Mouse (Mus musculus) embryonic facial prominence, embryonic 12.5 days (tissue): ENCODE data around the gene Armh3. TPM values are rescaled to one million over a fixed set of nuclear protein-coding genes. Genes with fewer than 3 reads are reported as not detected.
A peak's percentile ranks its signal among the peaks of the same experiment; 100 is the strongest.

Experiments
- ATAC-seq: fragments of 200-750 bp; cut with Nextera tagmentation; 2 replicates; pipeline ENCODE4 v1.8.0; 2017; ENCODE audit not compliant: insufficient number of reproducible peaks, insufficient read depth, low FRiP score, low TSS enrichment
- H3K27ac ChIP-seq: fragments of 300-500 bp; sonication (generic); 2 replicates; pipeline ENCODE4 v1.5.1; 2016; ENCODE audit warnings: mild to moderate bottlenecking
- H3K27me3 ChIP-seq: fragments of 300-500 bp; sonication (generic); 2 replicates; pipeline ENCODE4 v1.6.1; 2016; ENCODE audit warnings: mild to moderate bottlenecking, moderate library complexity
- H3K36me3 ChIP-seq: fragments of 300-500 bp; sonication (generic); 2 replicates; pipeline ENCODE4 v1.6.1; 2016; ENCODE audit warnings: mild to moderate bottlenecking
- H3K4me1 ChIP-seq: fragments of 300-500 bp; sonication (generic); 2 replicates; pipeline ENCODE4 v1.6.1; 2016
- H3K4me2 ChIP-seq: fragments of 300-500 bp; sonication (generic); replicated peaks from 2 replicates; pipeline ENCODE4 v1.6.1; 2016; ENCODE audit warnings: mild to moderate bottlenecking, moderate library complexity
- H3K4me3 ChIP-seq: fragments of 300-500 bp; sonication (generic); 2 replicates; pipeline ENCODE4 v1.5.1; 2016; ENCODE audit warnings: mild to moderate bottlenecking
- H3K9ac ChIP-seq: fragments of 300-500 bp; sonication (generic); 2 replicates; pipeline ENCODE4 v1.6.1; 2016; ENCODE audit warnings: mild to moderate bottlenecking, moderate library complexity
- H3K9me3 ChIP-seq: fragments of 300-500 bp; sonication (generic); 2 replicates; pipeline ENCODE4 v1.6.1; 2016; ENCODE audit warnings: mild to moderate bottlenecking, moderate library complexity
- WGBS: fragments of 180-500 bp; shearing (Covaris S2); methylation state at CpG from one replicate; pipeline ENCODE4 v1.1.7; 2016; 5-methylcytosine and 5-hydroxymethylcytosine counted together
- polyA plus RNA-seq: library from polyadenylated mRNA; unstranded; fragments of >200 nt; fragmentation: Nextera tagmentation; extraction: Ambion mirVana; gene quantifications from 2 replicates; pipeline ENCODE4 v1.2.1, GENCODE M21; 2016

Gene Armh3
- polyA plus RNA-seq, 1 experiment from 2014 or later, result 20.0 TPM

GRCm38 (mm10) chr19:45830679-45831078 is 167.6 kb downstream of the Armh3 start:
- no peaks in the 10 kb centered on the region for H3K27me3 ChIP-seq
- H3K4me2 ChIP-seq, result no peak overlapping the region
- WGBS, result 53% methylated on average over 2 of the region's 2 CpGs
- H3K36me3 ChIP-seq, result 0 out of 2 replicates have a peak, but pooled peaks cover 6% of the 10 kb centered on the region
- ATAC-seq, result no peak
- no peaks in the 10 kb centered on the region for H3K9me3 ChIP-seq
- no peak overlapping the region for H3K4me3 ChIP-seq
- peaks cover 4% of the 10 kb centered on the region; the same call in 1 of the 2 replicates for H3K4me1 ChIP-seq
- H3K9ac ChIP-seq, result no peak overlapping the region
- no peak overlapping the region for H3K27ac ChIP-seq

- H3K27ac ChIP-seq, result no peak overlapping the region
- ATAC-seq, result no peak
- no peaks in the 10 kb centered on the region for H3K9me3 ChIP-seq
- no peaks in the 10 kb centered on the region for H3K27me3 ChIP-seq
- H3K9ac ChIP-seq, result no peak overlapping the region
- 0 out of 2 replicates have a peak, but pooled peaks cover 6% of the 10 kb centered on the region for H3K36me3 ChIP-seq
- no peak overlapping the region for H3K4me3 ChIP-seq
- 96% methylated on average over 3 of the region's 3 CpGs for WGBS
- peaks cover 4% of the 10 kb centered on the region; the same call in 1 of the 2 replicates for H3K4me1 ChIP-seq
- H3K4me2 ChIP-seq, result no peak overlapping the region
These were observed 170.6 kb downstream of the Armh3 start for GRCm38 (mm10) chr19:45827736-45828135.

- 82% methylated on average over 5 of the region's 5 CpGs for WGBS
- H3K4me1 ChIP-seq, result peaks cover 4% of the 10 kb centered on the region; the same call in 1 of the 2 replicates
- H3K4me2 ChIP-seq, result no peak overlapping the region
- H3K9ac ChIP-seq, result no peak overlapping the region
- ATAC-seq, result no peak
- no peak overlapping the region for H3K4me3 ChIP-seq
- H3K27ac ChIP-seq, result no peak overlapping the region
- H3K27me3 ChIP-seq, result no peaks in the 10 kb centered on the region
- no peaks in the 10 kb centered on the region for H3K9me3 ChIP-seq
- 0 out of 2 replicates have a peak, but pooled peaks cover 6% of the 10 kb centered on the region for H3K36me3 ChIP-seq
These were observed 171.2 kb downstream of the Armh3 start for GRCm38 (mm10) chr19:45827125-45827524.

- H3K9ac ChIP-seq, result no peak overlapping the region
- H3K4me2 ChIP-seq, result no peak overlapping the region
- no peak for ATAC-seq
- 79% methylated on average over 3 of the region's 3 CpGs for WGBS
- H3K4me3 ChIP-seq, result no peak overlapping the region
- H3K9me3 ChIP-seq, result no peaks in the 10 kb centered on the region
- no peak overlapping the region for H3K27ac ChIP-seq
- 0 out of 2 replicates have a peak, but pooled peaks cover 6% of the 10 kb centered on the region for H3K36me3 ChIP-seq
- H3K4me1 ChIP-seq, result no peaks in the 10 kb centered on the region
- no peaks in the 10 kb centered on the region for H3K27me3 ChIP-seq
These were observed 172.1 kb downstream of the Armh3 start for GRCm38 (mm10) chr19:45826146-45826545.

- Histone ChIP-seq H3K4me3 (no peak overlapping the region), H3K9me3 (no peaks in the 10 kb centered on the region), H3K4me1 (peaks cover 6% of the 10 kb centered on the region), H3K36me3 (peaks cover 4% of the 10 kb centered on the region), H3K27me3 (peaks cover 7% of the 10 kb centered on the region), H3K27ac (no peak overlapping the region), H3K9ac (no peak overlapping the region), H3K4me2 (no peak overlapping the region)
- 71% methylated on average over 5 of the region's 5 CpGs for WGBS
- ATAC-seq, result no peak
These were observed 176.5 kb downstream of the Armh3 start for GRCm38 (mm10) chr19:45821832-45822231.

- Histone ChIP-seq H3K9me3 (no peaks in the 10 kb centered on the region), H3K4me2 (no peak overlapping the region), H3K9ac (no peak overlapping the region), H3K4me3 (no peak overlapping the region), H3K27ac (no peak overlapping the region), H3K4me1 (peaks cover 30% of the 10 kb centered on the region), H3K36me3 (peaks cover 4% of the 10 kb centered on the region), H3K27me3 (peaks cover 31% of the 10 kb centered on the region)
- no peak for ATAC-seq
- WGBS, result 68% methylated on average over 11 of the region's 11 CpGs
These were observed 180.3 kb downstream of the Armh3 start for GRCm38 (mm10) chr19:45817816-45818490.

GRCm38 (mm10) chr19:45816727-45817126 is 181.6 kb downstream of the Armh3 start:
- Histone ChIP-seq H3K9ac (peak overlapping the region; percentile 45; the same call in 1 of the 2 replicates), H3K4me3 (no peak overlapping the region), H3K36me3 (peaks cover 4% of the 10 kb centered on the region), H3K4me1 (peaks cover 38% of the 10 kb centered on the region), H3K9me3 (no peaks in the 10 kb centered on the region), H3K27ac (no peak overlapping the region; the same call in 1 of the 2 replicates), H3K4me2 (peak overlapping the region; percentile 88), H3K27me3 (peaks cover 38% of the 10 kb centered on the region)
- 17% methylated on average over 8 of the region's 8 CpGs for WGBS
- ATAC-seq, result no peak

GRCm38 (mm10) chr19:45815831-45816405 is 182.4 kb downstream of the Armh3 start, which contains the start of gene Kcnip2:
TSS of gene Kcnip2 (minus strand) at chr19:45816061.
- Histone ChIP-seq H3K9me3 (no peaks in the 10 kb centered on the region), H3K4me3 (peak within 1 kb of the TSS; percentile 37), H3K4me2 (peak within 1 kb of the TSS; percentile 88), H3K9ac (peak within 1 kb of the TSS; percentile 45), H3K27me3 (peaks cover 41% of the 10 kb centered on the region), H3K36me3 (peaks cover 4% of the 10 kb centered on the region), H3K4me1 (peaks cover 38% of the 10 kb centered on the region), H3K27ac (peak within 1 kb of the TSS; percentile 17; the same call in 1 of the 2 replicates)
- WGBS, result under 1% methylated on average over 24 of the region's 29 CpGs
- peak; percentile 62 for ATAC-seq

- Histone ChIP-seq H3K4me2 (peak overlapping the region; percentile 88), H3K27me3 (peaks cover 42% of the 10 kb centered on the region), H3K4me1 (peaks cover 38% of the 10 kb centered on the region), H3K9me3 (no peaks in the 10 kb centered on the region), H3K27ac (no peak overlapping the region), H3K9ac (no peak overlapping the region), H3K36me3 (peaks cover 4% of the 10 kb centered on the region), H3K4me3 (peak overlapping the region; percentile 37)
- 61% methylated on average over 10 of the region's 10 CpGs for WGBS
- no peak for ATAC-seq
These were observed 183.1 kb downstream of the Armh3 start for GRCm38 (mm10) chr19:45815170-45815569.

- Histone ChIP-seq H3K4me3 (no peak overlapping the region), H3K4me1 (peaks cover 38% of the 10 kb centered on the region), H3K9me3 (no peaks in the 10 kb centered on the region), H3K27ac (no peak overlapping the region), H3K9ac (no peak overlapping the region), H3K4me2 (no peak overlapping the region), H3K36me3 (no peaks in the 10 kb centered on the region), H3K27me3 (peaks cover 42% of the 10 kb centered on the region)
- ATAC-seq, result no peak
- WGBS, result 10% methylated on average over 12 of the region's 12 CpGs
These were observed 184.5 kb downstream of the Armh3 start for GRCm38 (mm10) chr19:45813801-45814200.

GRCm38 (mm10) chr19:45813263-45813662 is 185.0 kb downstream of the Armh3 start:
- Histone ChIP-seq H3K4me3 (no peak overlapping the region), H3K27me3 (peaks cover 42% of the 10 kb centered on the region), H3K9me3 (no peaks in the 10 kb centered on the region), H3K27ac (no peak overlapping the region), H3K4me1 (peaks cover 38% of the 10 kb centered on the region), H3K36me3 (no peaks in the 10 kb centered on the region), H3K9ac (no peak overlapping the region), H3K4me2 (no peak overlapping the region)
- WGBS, result 10% methylated on average over 11 of the region's 11 CpGs
- ATAC-seq, result no peak
